Mouse (Mus musculus): Measurements from ENCODE around the gene Ltbp1. TPM values are rescaled to one million over a fixed set of nuclear protein-coding genes. Genes with fewer than 3 reads are reported as not detected.

Ltbp1 gene
- polyA plus RNA-seq, 1 experiment: 3.7 TPM

- no peak overlapping the region for H3K4me3 ChIP-seq (ENCODE audit: extremely low read depth, insufficient read depth, insufficient read length)
- no peak overlapping the region for H3K27ac ChIP-seq (ENCODE audit: insufficient read depth, low read length)
- no peaks in the 10 kb centered on the region for H3K36me3 ChIP-seq (ENCODE audit: control insufficient read depth, insufficient read depth, low read length)
- DNase-seq (ENCODE audit: low read depth in 1 of 2, low spot score in 2 of 2): no peak
- H3K4me1 ChIP-seq (ENCODE audit: control insufficient read depth, insufficient read depth, insufficient read length): no peaks in the 10 kb centered on the region
- H3K27me3 ChIP-seq (ENCODE audit: control insufficient read depth, insufficient read depth, low read length): no peaks in the 10 kb centered on the region
- TF ChIP-seq CTCF (IDR thresholded peaks at IDR 0.05; ENCODE audit: extremely low read depth, insufficient read depth, insufficient read length, insufficient replicate concordance) (no peak), POLR2A (IDR thresholded peaks at IDR 0.05; ENCODE audit: low read depth, low read length) (no peak)
Measured at GRCm38 (mm10) chr17:74984681-74985080, 20.7 kb upstream of the Ltbp1 start.

GRCm38 (mm10) chr17:74987067-74987466, 18.3 kb upstream of the Ltbp1 start:
- H3K4me3 ChIP-seq (ENCODE audit: extremely low read depth, insufficient read depth, insufficient read length): no peak overlapping the region
- no peak overlapping the region for H3K27ac ChIP-seq (ENCODE audit: insufficient read depth, low read length)
- H3K4me1 ChIP-seq (ENCODE audit: control insufficient read depth, insufficient read depth, insufficient read length): no peaks in the 10 kb centered on the region
- no peaks in the 10 kb centered on the region for H3K27me3 ChIP-seq (ENCODE audit: control insufficient read depth, insufficient read depth, low read length)
- no peak for TF ChIP-seq CTCF (IDR thresholded peaks at IDR 0.05; ENCODE audit: extremely low read depth, insufficient read depth, insufficient read length, insufficient replicate concordance)
- TF ChIP-seq POLR2A (IDR thresholded peaks at IDR 0.05; ENCODE audit: low read depth, low read length): no peak
- 83% methylated on average over 1 of the region's 1 CpGs for WGBS
- no peaks in the 10 kb centered on the region for H3K36me3 ChIP-seq (ENCODE audit: control insufficient read depth, insufficient read depth, low read length)
- DNase-seq (ENCODE audit: low read depth in 1 of 2, low spot score in 2 of 2): no peak

DNA sequence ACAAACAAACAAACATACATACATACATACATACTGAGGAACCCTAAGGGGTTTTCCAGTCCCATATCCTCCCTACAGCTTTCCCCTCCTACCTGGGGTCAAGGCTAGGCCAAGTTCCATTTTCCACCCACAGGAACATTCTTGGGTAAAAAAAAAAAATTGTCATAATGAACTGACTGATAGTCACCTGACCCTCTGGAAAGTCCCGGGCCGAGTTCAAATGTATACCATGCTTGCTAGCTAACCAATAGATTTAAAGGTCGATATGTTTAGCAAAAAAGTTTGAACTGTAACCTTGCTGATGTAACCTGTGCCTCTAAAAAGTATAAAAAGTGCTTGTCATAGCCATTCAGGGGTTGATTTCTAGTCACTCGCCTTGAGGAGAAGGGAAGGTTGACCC, 15.7 kb upstream of the Ltbp1 start:
- TF ChIP-seq CTCF (IDR thresholded peaks at IDR 0.05; ENCODE audit: extremely low read depth, insufficient read depth, insufficient read length, insufficient replicate concordance) (no peak), POLR2A (IDR thresholded peaks at IDR 0.05; ENCODE audit: low read depth, low read length) (no peak)
- no peaks in the 10 kb centered on the region for H3K36me3 ChIP-seq (ENCODE audit: control insufficient read depth, insufficient read depth, low read length)
- H3K4me3 ChIP-seq (ENCODE audit: extremely low read depth, insufficient read depth, insufficient read length): no peak overlapping the region
- H3K27ac ChIP-seq (ENCODE audit: insufficient read depth, low read length): no peak overlapping the region
- WGBS: 90% methylated on average over 4 of the region's 4 CpGs
- no peaks in the 10 kb centered on the region; the same call in 1 of the 2 replicates for H3K27me3 ChIP-seq (ENCODE audit: control insufficient read depth, insufficient read depth, low read length)
- no peaks in the 10 kb centered on the region for H3K4me1 ChIP-seq (ENCODE audit: control insufficient read depth, insufficient read depth, insufficient read length)
- no peak for DNase-seq (ENCODE audit: low read depth in 1 of 2, low spot score in 2 of 2)

GRCm38 (mm10) chr17:74990561-74990960, 14.8 kb upstream of the Ltbp1 start:
- Histone ChIP-seq H3K27ac (ENCODE audit: insufficient read depth, low read length) (no peak overlapping the region), H3K36me3 (ENCODE audit: control insufficient read depth, insufficient read depth, low read length) (no peaks in the 10 kb centered on the region), H3K4me3 (ENCODE audit: extremely low read depth, insufficient read depth, insufficient read length) (no peak overlapping the region), H3K27me3 (ENCODE audit: control insufficient read depth, insufficient read depth, low read length) (no peaks in the 10 kb centered on the region; the same call in 1 of the 2 replicates), H3K4me1 (ENCODE audit: control insufficient read depth, insufficient read depth, insufficient read length) (no peaks in the 10 kb centered on the region)
- no peak for DNase-seq (ENCODE audit: low read depth in 1 of 2, low spot score in 2 of 2)
- no peak for TF ChIP-seq CTCF (IDR thresholded peaks at IDR 0.05; ENCODE audit: extremely low read depth, insufficient read depth, insufficient read length, insufficient replicate concordance)
- no peak for TF ChIP-seq POLR2A (IDR thresholded peaks at IDR 0.05; ENCODE audit: low read depth, low read length)
- WGBS: 78% methylated on average over 3 of the region's 3 CpGs

DNA sequence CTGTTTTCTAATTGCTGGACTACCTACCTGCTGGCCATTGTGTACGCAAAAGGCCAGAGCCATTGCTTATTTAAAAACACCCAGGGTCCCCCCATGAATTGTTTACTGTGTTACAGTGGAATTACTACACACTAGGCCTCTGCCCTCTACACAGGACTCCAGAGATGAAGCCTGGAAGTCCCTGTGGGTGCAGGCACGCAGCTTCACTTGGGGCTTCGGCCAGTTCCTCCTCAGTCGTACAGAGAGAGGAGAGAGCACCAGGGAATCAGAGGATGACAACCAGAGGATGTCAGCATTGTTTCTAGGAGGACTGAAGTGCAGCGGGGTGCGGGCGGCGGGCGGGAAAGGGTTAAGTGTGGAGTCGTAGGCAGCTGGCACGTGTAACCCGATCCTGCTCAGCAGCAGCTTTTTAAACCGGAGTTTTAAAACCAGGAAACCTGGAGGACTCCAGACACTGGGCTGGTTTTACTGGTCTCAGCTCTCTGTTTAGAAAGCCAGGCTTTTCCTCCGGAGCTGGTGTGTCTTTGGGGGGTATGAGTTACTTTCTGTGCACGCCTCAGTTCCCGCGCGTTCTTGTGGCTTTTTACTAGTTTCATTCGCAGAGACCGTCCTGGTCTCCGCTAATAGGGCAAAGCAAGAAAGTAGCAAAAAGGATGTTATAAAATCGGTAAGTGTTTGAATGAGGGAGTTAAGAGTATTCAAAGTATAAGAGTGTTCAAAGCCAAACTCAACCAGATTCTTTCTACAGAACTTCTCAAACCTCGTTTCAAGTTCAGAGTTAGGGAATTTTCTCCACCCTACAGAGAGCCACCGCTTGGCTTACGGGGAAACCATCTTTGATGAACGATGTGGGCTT, 11.4 kb upstream of the Ltbp1 start:
- TF ChIP-seq CTCF (IDR thresholded peaks at IDR 0.05; ENCODE audit: extremely low read depth, insufficient read depth, insufficient read length, insufficient replicate concordance) (no peak), POLR2A (IDR thresholded peaks at IDR 0.05; ENCODE audit: low read depth, low read length) (no peak)
- H3K36me3 ChIP-seq (ENCODE audit: control insufficient read depth, insufficient read depth, low read length): no peaks in the 10 kb centered on the region
- H3K4me3 ChIP-seq (ENCODE audit: extremely low read depth, insufficient read depth, insufficient read length): no peak overlapping the region
- H3K27ac ChIP-seq (ENCODE audit: insufficient read depth, low read length): no peak overlapping the region
- DNase-seq (ENCODE audit: low read depth in 1 of 2, low spot score in 2 of 2): no peak
- WGBS: 13% methylated on average over 26 of the region's 26 CpGs
- H3K27me3 ChIP-seq (ENCODE audit: control insufficient read depth, insufficient read depth, low read length): no peaks in the 10 kb centered on the region; the same call in 1 of the 2 replicates
- no peaks in the 10 kb centered on the region for H3K4me1 ChIP-seq (ENCODE audit: control insufficient read depth, insufficient read depth, insufficient read length)

DNA sequence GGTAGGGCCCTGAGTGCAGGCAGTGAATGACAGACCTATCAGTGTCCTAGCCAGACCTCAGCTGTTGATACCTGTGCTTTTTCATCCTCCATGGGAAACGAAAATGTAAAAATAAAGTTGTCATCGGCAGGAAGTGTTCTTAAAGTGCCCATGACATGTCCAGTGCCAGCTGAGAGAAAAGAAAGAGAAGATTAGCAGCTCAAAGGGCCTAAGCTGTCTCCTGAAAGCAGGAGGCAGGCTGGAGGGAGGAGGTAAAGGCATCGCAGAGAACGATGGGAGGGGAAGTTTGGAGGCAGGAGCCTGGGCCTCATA, 10.8 kb upstream of the Ltbp1 start:
- TF ChIP-seq CTCF (IDR thresholded peaks at IDR 0.05; ENCODE audit: extremely low read depth, insufficient read depth, insufficient read length, insufficient replicate concordance): no peak
- no peak for TF ChIP-seq POLR2A (IDR thresholded peaks at IDR 0.05; ENCODE audit: low read depth, low read length)
- WGBS: 18% methylated on average over 4 of the region's 4 CpGs
- Histone ChIP-seq H3K4me1 (ENCODE audit: control insufficient read depth, insufficient read depth, insufficient read length) (no peaks in the 10 kb centered on the region), H3K27ac (ENCODE audit: insufficient read depth, low read length) (no peak overlapping the region), H3K36me3 (ENCODE audit: control insufficient read depth, insufficient read depth, low read length) (no peaks in the 10 kb centered on the region), H3K4me3 (ENCODE audit: extremely low read depth, insufficient read depth, insufficient read length) (no peak overlapping the region), H3K27me3 (ENCODE audit: control insufficient read depth, insufficient read depth, low read length) (no peaks in the 10 kb centered on the region; the same call in 1 of the 2 replicates)
- no peak for DNase-seq (ENCODE audit: low read depth in 1 of 2, low spot score in 2 of 2)

- H3K4me3 ChIP-seq (ENCODE audit: extremely low read depth, insufficient read depth, insufficient read length): no peak overlapping the region
- H3K36me3 ChIP-seq (ENCODE audit: control insufficient read depth, insufficient read depth, low read length): no peaks in the 10 kb centered on the region
- no peak overlapping the region for H3K27ac ChIP-seq (ENCODE audit: insufficient read depth, low read length)
- DNase-seq (ENCODE audit: low read depth in 1 of 2, low spot score in 2 of 2): no peak
- no peak for TF ChIP-seq CTCF (IDR thresholded peaks at IDR 0.05; ENCODE audit: extremely low read depth, insufficient read depth, insufficient read length, insufficient replicate concordance)
- no peak for TF ChIP-seq POLR2A (IDR thresholded peaks at IDR 0.05; ENCODE audit: low read depth, low read length)
- H3K4me1 ChIP-seq (ENCODE audit: control insufficient read depth, insufficient read depth, insufficient read length): no peaks in the 10 kb centered on the region
- 95% methylated on average over 3 of the region's 3 CpGs for WGBS
- H3K27me3 ChIP-seq (ENCODE audit: control insufficient read depth, insufficient read depth, low read length): no peaks in the 10 kb centered on the region; the same call in 1 of the 2 replicates
Measured at GRCm38 (mm10) chr17:74995266-74995665, 10.1 kb upstream of the Ltbp1 start.

Measured in spleen, adult 2 months (tissue).